Mouse (Mus musculus) adrenal gland, adult 2 months (tissue): ENCODE results near the gene Thyn1. TPM values are rescaled to one million over a fixed set of nuclear protein-coding genes. Genes with fewer than 3 reads are reported as not detected.

ENCODE experiments used
- DNase-seq: peaks from one replicate; pipeline ENCODE4 v3.0.0; 2021
- polyA plus RNA-seq: library from polyadenylated mRNA; depleted of rRNA; stranded (reverse); fragments of >200 nt; gene quantifications from 2 replicates; pipeline ENCODE4 v1.2.3, GENCODE M21; 2012; rRNA removed
- total RNA-seq, 2 experiments: library from RNA; stranded (reverse); gene quantifications; 2 replicates each; pipeline ENCODE4 v1.2.3; 2021

Thyn1 gene
- total and polyA plus RNA-seq, 3 experiments, result 3.0 to 44.9 (median 40.0) TPM

DNA sequence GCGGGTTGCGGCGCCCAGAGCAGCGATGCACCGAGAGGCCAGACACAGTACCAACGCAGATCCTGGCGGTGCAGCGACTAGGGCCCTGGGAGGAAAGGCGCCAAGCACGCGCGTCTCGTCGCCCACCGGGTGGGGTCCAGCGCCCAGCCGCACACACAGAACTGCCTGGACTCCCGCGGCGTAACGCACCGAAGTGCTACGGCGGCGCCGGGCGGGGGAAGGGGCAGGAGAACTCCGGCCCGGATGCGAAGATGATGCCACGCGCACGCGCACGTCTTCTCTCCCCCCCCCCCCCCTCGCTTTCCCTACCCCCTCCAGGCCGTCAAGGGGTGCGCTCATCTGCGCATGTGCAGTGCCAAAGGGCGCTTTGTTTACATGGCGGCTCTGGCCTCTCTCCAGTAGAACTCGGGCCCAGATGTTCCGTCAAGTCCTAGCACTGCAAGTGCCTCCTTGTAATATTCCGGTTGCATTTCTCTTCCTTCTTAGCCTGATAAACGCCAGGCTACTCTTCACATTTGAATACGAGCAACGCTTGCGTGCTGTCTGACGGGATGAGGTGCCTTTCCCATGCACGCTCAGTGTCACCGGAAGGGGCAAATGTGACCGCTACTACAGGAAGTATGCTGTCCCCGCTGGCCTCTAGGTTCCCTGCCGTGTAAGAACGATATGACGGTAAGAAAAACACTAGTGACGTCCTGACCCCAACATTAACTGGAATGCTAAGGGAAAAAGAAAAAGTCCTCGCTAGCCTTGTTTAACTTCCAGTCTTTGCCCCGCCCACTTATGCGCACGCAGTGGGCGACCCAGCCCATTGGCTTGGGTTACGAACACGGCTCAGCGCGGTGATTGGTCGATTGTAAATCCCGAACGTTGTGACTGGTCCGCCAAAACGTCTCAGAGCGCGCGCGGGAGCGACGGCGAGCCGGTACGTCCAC, 30.6 kb downstream of the Thyn1 start, which contains the start of the genes Vps26b and Ncapd3:
Gene Vps26b (minus strand): TSS at position 238 of the 935 bp plus-strand sequence.
Gene Ncapd3 (plus strand): TSS at position 348 of the 935 bp plus-strand sequence.
- peak; percentile 96 for DNase-seq

- no peak for DNase-seq
These were observed 31.2 kb downstream of the Thyn1 start for GRCm38 (mm10) chr9:27030763-27031100.

DNA sequence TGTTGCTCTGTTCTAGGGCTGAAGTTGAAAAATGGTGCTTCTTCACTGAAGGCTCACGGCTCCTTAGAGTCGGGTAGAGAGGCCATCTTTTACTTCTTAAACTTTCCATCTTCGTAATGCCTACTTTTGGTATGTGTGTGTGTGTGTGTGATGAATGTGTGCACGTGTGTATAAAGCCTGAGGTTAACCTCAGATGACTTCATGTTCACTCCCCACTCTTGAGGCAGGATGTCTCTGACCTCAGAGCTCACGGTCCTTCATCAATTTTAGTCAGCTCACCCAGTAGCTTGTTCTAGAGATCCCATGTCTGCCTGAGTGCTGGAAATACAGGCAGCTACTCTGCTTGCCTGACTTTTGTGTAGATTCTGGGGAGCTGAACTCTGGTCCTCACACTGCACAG, 44.4 kb downstream of the Thyn1 start:
- no peak for DNase-seq

GRCm38 (mm10) chr9:27049492-27049891, 50.0 kb downstream of the Thyn1 start:
- no peak for DNase-seq

Other genes with a start within 250 kb of the Thyn1 start
- 10 to 100 TPM in 1 of 2 experiments, 1 to 10 TPM in 1; 7.1 to 15.9 TPM for gene Glb1l2, start 193.2 kb upstream of the Thyn1 start, total RNA-seq
- gene Glb1l2, start 193.2 kb upstream of the Thyn1 start, polyA plus RNA-seq, result 8.7 and 9.9 TPM in 2 replicates
- under 1 TPM; 0.62 to 0.92 TPM for gene Glb1l3, start 138.8 kb upstream of the Thyn1 start, total RNA-seq
- 2.3 and 2.8 TPM in 2 replicates for gene Glb1l3, start 138.8 kb upstream of the Thyn1 start, polyA plus RNA-seq
- not detected for gene Gm1110, start 76.6 kb upstream of the Thyn1 start, total RNA-seq
- gene Gm1110, start 76.6 kb upstream of the Thyn1 start, polyA plus RNA-seq, result not detected in 2 replicates
- gene Acad8, start 144 bp upstream of the Thyn1 start, total RNA-seq, result 10 to 100 TPM; 54.2 to 69.9 TPM
- gene Acad8, start 144 bp upstream of the Thyn1 start, polyA plus RNA-seq, result 13.3 and 15.9 TPM in 2 replicates
- 10 to 100 TPM; 34.4 to 38.0 TPM for gene Vps26b, start 30.4 kb downstream of the Thyn1 start, total RNA-seq
- gene Vps26b, start 30.4 kb downstream of the Thyn1 start, polyA plus RNA-seq, result 46.6 and 51.2 TPM in 2 replicates
- 10 to 100 TPM; 10.9 to 12.2 TPM for gene Ncapd3, start 30.5 kb downstream of the Thyn1 start, total RNA-seq
- 12.1 and 13.5 TPM in 2 replicates for gene Ncapd3, start 30.5 kb downstream of the Thyn1 start, polyA plus RNA-seq
- 10 to 100 TPM; 29.8 to 35.7 TPM for gene Jam3, start 155.7 kb downstream of the Thyn1 start, total RNA-seq
- gene Jam3, start 155.7 kb downstream of the Thyn1 start, polyA plus RNA-seq, result 19.2 and 23.5 TPM in 2 replicates